Comparison of ENCODE assay signal across 16 mouse cellular contexts in the genomic region with DNA sequence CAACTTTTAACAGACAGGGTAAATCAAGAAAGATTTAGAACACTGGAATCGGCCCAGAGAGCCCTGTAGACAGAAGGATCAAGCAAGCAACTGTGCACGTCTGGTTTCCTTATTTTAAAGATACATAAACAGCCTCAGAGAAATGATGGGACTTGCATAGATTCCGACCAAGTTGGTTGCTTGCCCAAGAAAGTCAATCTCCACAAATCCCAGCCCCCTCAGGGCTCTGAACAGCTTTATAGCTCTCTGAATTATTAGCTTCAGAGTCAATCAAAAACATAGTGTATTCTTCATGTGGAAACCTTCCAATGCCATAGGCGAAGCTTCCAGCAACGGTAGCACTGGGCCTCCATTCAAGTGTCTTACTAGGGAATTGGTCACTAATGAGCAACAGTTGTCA.
"Had no signal": no experiment of that assay in that cellular context is flagged by ENCODE, and none has a peak within 500 bp of the region (broad histone marks: within the 10 kb centered on the region; RNA-seq: fewer than 3 reads in every experiment).

No protein-coding gene starts in this region.

- H3K27me3 ChIP-seq: limb, embryonic 15.5 days; midbrain, embryonic 15.5 days; neural tube, embryonic 12.5 days; neural tube, embryonic 15.5 days had no signal

- H3K36me3 ChIP-seq: limb, embryonic 15.5 days; midbrain, embryonic 12.5 days; midbrain, embryonic 15.5 days; neural tube, embryonic 12.5 days; neural tube, embryonic 15.5 days had no signal

- H3K4me3 ChIP-seq: limb, embryonic 15.5 days; midbrain, embryonic 12.5 days; midbrain, embryonic 15.5 days; neural tube, embryonic 12.5 days; neural tube, embryonic 15.5 days had no signal

- ATAC-seq: intestine, postnatal 0 days; liver, postnatal 0 days; midbrain, embryonic 15.5 days had no signal

- DNase-seq: left cerebral cortex, postnatal 4 days; liver, postnatal 0 days; right cerebral cortex, adult 18-20 months; right cerebral cortex, postnatal 14 days; right cerebral cortex, postnatal 4 days; thymus, postnatal 25 days had no signal

- H3K9ac ChIP-seq: limb, embryonic 15.5 days; liver, embryonic 14.5 days; liver, postnatal 0 days; midbrain, embryonic 12.5 days; midbrain, embryonic 15.5 days; neural tube, embryonic 12.5 days; neural tube, embryonic 15.5 days had no signal

- H3K9me3 ChIP-seq: limb, embryonic 15.5 days; midbrain, embryonic 12.5 days; midbrain, embryonic 15.5 days; neural tube, embryonic 12.5 days; neural tube, embryonic 15.5 days had no signal

- H3K4me2 ChIP-seq: limb, embryonic 15.5 days; liver, embryonic 11.5 days; midbrain, embryonic 12.5 days; midbrain, embryonic 15.5 days; neural tube, embryonic 12.5 days; neural tube, embryonic 15.5 days had no signal

- H3K4me1 ChIP-seq: neural tube, embryonic 12.5 days had no signal

- H3K27ac ChIP-seq: limb, embryonic 15.5 days; liver, embryonic 14.5 days; macrophage; midbrain, embryonic 12.5 days; midbrain, embryonic 15.5 days; neural tube, embryonic 12.5 days; neural tube, embryonic 15.5 days; stomach, postnatal 0 days had no signal
